Mouse (Mus musculus): ENCODE results near the gene Traf1.

GRCm38 (mm10) chr2:34993696-34994356, 32.3 kb upstream of the Traf1 start:
- no peak for TF ChIP-seq POLR2A (IDR thresholded peaks at IDR 0.05; ENCODE audit: extremely low read depth, insufficient read depth, low read length)
- TF ChIP-seq CTCF (IDR thresholded peaks at IDR 0.05; ENCODE audit: extremely low read depth, insufficient read depth, low read length) = no peak

All from cortical plate, adult 2 months (tissue).